Mouse (Mus musculus) kidney, postnatal 14 days (tissue): ENCODE measurements around the gene Igsf21.

Source experiments
- DNase-seq: peaks from one replicate; pipeline ENCODE4 v3.0.0; 2022; ENCODE audit warnings: mixed read lengths

Gene Igsf21

DNA sequence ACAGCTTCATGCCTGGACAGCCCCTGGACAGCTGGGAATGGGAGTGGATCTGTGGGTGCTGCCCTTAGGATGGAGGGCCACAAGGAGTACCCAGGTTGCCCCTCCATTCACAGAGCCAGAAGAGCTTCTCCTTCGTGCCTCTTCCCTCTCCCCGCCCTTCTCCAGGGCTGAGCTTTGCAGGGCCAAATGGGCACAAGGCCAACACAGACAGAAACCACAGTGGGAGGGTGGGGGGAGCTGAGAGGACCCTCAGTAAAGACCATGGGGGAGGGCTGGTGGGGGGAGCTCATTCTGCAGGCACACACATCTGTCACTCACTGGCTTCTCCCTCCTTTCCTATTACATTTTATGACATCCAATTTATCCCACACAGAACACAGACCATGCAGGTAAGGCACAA, 151.7 kb downstream of the Igsf21 start:
- DNase-seq = no peak

DNA sequence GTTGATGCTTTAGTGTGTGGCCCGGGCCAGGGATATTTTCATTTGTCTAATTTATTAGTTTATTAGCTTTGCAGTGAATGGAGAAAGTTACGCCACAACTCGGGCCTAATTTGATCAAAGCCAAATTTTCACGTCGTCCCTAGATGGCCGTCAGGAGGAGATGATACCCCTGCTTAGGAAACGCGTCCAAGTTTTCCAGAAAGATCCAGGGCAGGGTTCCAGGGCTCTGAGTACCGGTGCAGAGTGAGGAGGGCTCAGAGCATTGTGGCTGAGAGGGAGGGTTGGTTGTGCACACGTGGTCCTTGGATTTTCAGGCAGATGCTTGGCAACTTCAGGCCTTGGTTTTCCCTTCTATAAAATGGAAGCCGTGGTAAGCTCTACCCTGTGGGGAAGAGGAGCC, 154.2 kb downstream of the Igsf21 start:
- no peak for DNase-seq

DNA sequence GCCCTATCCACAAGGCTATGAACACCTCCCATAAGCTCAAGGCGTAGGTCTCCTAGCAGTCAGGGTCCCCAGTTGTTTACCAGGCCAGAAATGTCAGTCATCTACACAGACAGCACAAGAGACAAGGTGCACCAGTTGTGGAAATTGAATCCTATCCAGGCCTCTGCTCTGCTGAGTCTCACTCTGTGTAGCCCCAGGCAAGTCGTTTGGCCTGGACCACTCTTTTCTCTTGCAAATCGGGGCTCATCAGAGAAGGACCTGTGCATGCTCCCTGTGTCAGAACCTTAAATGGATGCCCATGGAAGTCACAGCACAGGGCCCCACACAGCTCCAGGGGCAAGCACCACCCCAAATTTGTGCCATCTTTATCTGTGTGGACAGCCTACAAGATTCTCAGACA, 154.9 kb downstream of the Igsf21 start:
- no peak for DNase-seq

DNA sequence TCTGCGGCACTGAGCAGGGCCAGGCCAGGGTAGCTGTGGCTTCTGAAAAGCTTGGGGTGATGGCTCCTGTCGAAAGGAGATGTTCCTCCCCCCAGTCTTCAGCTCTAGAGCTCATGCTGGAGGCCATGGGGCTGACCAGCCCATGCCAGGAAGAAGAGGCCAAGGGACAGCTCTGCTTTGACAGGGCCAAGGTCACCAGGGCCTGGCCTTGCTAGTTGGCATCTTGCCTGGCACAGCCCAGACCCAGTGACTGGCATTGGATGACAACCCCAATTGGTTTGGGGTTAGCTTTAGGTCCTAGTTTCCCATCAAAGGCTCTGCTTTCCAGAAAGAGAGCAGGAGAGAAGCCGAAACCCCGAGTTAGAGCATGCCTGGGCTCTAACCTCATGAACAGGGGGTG, 156.9 kb downstream of the Igsf21 start:
- DNase-seq = no peak

DNA sequence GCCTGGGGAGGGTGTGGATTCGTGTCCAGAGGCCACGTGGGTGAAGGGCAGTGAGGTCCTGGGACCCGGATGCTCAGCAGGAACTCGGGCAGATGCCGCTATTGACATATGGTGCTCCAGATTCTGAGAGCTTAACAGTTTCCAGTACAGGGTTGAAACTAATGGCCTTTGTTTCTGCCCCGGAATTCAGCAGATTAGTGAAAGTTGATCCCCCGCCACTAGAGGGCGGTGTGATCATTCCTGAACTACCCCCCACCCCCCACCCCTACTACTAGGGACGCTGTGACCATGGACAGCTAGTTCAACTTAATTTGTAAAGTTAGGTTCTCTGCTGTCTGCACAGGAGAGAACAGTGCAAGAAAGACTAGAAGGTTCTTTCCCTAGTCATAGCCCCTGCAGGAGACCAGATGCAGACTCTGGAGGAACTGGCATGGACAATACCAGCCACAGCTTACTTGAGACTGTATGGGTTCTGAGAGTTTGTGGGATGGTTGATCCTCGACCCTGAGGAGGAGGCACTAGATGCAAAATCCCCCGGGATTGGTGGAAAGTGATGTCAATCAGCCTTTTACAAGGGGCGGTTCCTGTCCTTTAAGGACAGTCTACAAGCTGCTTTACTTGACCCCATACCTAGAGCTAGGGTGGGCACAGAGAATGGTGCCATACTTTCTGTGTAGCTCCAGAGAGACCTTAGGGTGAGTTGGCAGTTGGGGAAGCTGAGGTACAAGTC, 157.7 kb downstream of the Igsf21 start:
- no peak for DNase-seq

DNA sequence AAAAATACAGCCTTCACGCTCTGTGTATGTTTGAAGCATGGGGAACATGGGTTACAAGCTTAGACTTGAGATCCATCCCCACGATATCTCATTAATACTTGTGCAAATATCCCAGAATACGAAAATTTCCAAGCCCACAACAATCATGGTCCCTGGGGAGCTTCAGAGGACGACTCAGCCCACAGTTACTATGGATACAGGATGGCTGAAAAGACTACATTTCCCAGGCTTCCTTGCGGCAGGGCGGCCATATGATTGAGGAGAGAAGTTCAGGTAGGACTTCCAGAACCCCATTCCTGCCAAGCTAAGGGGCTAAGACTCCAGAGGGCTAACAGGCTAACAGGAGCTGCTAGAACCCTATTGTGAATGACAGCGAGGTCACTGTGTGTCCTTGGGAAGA, 160.4 kb downstream of the Igsf21 start:
- no peak for DNase-seq

DNA sequence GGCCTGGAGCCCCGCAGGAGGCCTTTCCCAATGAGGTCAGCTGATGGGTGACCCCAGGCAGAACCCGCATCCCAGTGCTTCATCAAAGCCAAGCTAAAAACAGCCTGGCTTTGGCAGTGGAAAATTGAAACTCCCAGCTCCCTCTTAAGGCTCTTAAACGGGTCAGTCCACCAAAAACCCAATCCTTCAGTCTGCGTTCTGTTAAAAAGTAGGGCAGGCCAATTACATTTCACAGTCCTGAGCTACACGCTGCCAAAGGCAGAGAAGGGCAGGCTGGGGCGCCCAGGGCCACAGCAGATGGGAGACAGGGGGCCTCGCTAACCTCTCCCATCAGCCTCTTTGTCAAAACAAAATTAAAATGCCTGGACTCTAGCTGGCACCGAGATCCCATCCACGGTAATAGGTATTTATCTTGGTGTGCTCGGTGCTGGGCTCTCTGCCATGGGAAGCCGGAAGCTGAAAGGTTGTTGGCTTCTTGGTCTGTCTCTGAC, 162.0 kb downstream of the Igsf21 start:
- DNase-seq = no peak

DNA sequence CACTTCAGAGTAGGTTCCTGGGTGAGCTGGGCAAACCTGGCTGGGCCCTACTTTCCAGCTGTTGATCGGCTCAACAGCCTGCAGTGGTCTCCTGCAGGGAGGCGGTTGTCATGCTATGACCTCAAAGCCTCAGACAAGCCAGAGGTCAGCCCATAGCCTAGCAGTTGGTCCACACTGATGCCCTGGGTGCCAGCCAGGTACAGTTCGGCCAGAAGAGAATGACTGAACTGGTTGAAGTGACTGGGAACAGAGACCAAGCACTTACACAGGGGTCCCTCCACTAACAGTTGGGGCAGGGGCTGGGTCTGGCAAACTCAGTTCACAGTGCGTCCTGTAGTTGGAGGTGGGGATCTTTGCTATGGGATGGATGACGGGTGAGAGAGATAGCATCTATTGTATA, 162.5 kb downstream of the Igsf21 start:
- DNase-seq = no peak

DNA sequence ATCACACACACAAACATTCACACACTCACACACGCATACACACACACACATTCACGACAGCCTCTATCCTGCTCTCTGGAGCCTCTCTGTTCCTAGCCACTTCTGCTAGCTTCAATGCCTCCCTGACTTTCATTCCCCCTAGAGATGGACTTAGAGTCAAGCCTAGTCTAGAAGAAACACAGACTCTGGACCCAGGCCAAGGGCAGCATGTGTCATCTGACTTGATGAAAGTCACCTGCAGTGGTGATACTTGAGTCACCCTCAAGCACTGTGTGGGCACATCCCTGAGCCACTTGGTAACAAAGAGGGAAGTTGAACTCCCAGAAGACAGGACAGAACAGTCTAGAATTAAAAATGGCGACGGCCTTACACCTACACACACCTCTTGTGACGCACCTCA, 168.2 kb downstream of the Igsf21 start:
- DNase-seq = no peak

DNA sequence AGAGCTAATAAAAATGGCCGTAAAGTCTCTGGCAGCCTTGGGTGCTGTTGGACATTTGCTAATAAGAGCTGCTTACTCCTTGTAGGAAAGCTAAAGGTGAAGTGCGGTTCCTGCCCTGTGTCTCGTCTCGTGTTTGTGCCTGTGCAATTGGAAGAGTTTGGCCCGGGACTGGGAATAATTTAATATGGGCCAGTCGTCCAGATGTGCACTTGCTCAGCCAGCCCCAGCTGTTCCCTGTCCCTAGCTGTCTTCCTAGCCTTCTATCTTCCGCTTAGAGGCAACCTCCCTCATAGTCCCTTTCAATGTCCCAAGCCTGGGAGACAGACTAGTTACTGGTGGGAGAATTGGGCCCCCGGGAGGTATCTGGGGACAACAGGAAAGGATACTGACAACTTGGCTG, 169.0 kb downstream of the Igsf21 start:
- no peak for DNase-seq

DNA sequence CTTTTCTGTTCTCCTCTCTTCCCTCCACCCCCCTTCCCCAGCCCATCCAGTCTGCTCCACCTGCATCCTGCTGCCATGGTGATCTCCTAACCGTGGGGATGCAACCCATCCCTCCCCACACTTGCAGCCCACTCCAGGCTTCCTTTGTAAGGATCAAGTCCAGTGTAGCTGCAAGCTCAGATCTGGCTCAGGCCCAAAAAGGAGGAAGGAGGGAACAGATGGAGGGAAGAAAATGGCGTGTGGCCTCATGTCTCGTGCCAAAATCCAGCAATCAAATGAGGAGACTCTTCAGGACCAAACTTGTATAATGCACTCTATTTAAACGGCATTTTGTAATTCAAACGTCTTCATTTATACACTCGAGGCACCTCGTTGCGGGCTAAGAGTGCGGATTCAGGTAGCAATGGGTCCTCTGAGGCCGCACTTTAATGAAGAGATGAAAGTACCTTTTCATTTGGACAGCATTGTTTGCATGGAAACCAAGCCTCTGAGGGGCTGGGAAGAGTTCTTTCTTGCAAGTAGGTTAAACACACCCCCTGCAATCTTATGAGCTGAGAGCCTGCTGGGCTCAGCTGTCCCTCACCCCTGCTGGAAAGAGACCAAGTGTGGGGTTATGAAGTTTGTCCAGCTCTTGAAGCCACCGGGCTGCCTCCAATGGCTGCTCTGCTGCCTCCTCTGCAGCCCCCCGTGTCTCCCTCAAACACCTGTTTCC, 169.6 kb downstream of the Igsf21 start:
- DNase-seq = no peak

DNA sequence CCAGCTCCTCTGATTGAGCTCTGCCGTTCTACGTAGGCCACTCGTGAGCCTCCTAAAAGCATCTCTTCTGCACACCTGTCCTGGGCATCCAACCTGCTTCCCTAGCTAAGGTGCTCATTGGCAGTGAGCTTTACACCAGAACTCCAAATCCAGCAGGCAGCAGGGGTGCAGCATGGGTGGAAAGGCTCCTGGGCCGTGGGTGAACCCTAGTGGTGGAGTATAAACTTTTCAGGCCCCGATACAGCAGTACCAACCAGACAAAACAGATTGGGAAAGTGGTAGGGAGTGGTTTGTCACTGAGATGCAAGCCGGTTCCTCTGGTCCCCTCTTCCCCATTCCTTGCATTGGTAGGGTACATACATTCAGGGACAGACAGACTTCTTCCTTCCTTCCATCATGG, 170.2 kb downstream of the Igsf21 start:
- DNase-seq = no peak

DNA sequence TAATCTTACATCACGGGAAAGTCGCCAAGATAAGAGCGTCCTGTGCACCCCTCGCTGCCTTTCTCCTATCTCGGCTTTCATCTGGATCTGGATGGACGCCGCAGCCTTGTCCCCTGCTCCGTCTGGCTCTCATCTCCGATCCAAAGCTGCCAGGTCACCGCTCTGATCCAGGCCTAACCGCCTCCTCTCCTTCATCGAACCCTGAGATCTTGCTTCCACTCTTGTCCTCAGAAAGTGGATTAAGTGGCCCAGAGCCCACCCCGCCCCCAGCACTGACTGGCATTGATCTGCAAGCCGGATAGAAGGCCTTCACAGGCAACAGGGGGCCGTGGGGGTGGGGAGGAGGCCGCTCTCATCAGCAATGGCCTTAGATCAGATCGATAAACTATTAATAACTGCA, 175.5 kb downstream of the Igsf21 start:
- DNase-seq = no peak

DNA sequence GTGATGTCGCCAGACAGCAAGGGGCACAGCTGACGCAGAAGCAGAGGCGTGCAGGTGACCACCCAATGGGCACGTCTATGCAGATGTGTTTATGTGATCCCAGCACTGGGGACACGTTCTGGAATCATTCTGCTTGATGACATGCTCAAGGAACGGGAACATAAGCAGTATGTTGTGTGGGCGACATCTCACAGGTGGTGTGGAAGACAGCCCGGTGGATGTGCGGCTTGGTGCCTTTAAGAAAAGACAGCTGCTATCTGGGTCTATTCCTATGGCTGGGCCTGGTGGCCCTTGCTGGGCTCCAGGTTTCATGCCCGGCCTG, 176.3 kb downstream of the Igsf21 start:
- DNase-seq = no peak

DNA sequence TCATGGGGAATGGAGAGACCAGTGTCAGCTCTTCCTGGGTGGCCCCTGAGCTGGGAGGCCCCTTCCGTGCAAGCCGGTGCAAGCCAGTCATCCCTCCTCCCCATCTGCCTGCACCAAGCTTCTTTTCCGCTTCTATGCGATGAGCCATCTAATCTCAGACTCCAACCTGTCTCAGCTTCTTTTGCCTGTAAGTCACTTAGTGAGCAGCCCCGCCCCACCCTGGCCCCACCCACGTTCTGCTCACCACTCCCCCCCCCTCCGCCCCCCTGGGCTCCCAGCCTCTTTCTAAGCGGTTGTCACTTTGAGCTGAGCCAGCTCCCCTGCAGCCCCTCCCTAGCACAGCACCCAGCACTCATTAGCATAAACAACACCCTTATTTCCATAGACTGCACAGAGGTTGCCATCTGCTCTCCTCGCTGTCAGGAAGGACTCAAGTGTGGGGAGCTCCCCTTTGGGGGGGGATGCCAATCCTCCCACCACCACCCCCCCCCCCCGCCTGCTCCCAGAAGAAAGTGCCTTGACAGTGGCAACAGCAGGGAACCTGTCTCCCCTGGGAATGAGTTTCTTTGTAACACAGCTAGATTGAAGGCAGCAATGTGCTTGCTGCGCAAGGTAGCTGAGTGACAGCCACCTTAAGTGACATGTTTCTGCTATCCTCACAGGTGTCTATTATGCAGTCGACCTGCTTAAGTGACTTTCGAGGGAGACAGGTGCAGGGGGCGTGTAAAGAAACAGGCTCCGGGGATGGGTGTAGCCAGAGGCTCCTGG, 176.8 kb downstream of the Igsf21 start:
- no peak for DNase-seq

DNA sequence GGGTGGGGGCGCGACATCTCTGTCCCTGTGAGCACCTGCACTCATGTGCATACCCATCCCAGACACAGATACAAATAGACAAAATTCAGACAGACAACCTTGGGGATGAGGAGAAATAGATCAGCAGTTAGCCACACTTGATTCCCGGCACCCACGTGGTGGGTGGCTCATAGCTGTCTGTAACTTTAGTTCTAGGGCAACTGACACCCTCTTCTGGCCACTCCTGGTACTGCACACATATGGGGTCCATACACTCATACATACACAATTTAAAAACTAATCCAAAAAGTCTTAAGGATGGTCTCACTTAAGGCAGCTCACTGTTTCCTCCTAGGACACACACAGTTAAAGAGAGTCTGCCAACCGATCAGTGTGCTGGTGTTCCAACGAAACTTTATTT, 178.1 kb downstream of the Igsf21 start:
- no peak for DNase-seq

DNA sequence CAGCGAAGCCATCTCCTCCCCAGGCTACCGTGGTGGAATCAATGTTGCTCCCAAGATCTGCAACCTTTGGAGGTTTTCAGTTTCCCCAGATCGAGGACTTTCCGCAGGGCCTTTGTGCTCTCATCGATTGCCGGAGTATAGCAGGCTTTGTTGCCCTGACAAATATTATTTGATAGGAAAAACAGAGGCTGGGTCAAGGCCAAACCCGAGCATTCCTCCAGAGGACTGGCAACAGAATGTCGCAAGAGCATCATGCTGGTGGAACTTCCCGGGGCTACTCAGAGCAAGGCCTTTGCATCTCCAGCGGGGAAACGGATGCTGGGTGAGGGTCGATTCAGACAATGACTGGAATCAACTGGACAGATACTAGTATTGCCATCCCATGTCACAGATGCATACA, 180.6 kb downstream of the Igsf21 start:
- no peak for DNase-seq

DNA sequence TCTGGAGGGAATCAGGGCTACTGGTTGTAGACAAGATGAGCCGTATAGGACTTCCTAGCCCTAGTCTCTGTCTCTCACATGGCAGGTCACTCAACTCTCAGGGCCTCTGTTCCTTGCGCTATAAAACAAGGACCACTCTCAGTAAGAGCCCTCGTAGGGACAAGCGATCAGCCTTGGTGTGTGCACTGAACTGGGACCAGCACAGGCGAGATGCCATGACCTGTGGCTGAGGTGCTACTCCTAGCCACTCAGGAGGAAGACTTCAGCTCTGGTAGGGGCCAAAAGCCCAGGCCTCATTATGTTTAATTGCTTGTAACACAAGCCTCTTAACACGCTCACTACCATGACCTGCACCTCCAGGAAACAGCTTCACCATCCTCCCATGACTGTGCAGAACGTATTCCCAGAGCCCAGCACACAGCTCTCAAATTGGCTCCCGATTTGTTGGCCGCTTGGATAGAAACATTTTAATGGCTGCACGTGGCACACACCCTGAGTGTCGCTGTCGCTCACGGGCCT, 183.4 kb downstream of the Igsf21 start:
- no peak for DNase-seq

DNA sequence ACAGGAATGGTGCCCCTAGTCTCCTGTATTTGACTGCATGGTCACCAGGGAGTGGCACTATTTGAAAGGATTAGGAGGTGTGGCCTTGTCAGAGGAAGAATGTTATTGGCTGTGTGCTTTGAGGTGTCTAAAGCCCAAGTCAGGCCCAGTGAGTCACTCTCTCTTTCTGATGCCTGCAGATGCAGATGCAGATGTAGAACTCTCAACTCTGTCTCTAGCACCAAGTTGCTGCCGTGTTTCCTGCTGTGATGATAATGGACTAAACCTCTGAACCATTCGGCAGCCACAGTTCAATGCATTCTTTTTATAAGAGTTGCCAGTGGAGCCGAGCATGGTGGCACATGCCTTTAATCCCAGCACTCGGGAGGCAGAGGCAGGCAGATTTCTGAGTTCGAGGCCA, 186.3 kb downstream of the Igsf21 start:
- no peak for DNase-seq

DNA sequence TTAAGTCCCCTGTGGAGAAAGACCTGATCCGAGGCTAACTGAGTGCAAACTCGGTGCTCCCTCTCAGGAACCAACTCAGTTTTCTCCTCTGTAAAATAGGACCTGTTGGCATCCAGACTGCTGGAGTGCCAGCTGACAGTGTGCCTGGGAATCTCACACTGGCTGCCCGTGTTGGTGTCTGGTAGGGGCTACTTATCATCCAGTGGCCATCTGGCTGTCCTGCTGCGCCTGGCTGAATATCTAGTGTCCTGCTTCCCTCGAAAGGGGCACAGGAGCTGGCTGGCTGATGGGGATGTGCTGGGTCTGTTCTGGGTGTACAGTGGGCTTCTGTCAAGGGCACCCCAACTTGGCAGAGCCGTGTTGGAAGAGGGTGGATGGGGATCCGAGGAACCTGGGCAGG, 193.5 kb downstream of the Igsf21 start:
- DNase-seq = no peak

DNA sequence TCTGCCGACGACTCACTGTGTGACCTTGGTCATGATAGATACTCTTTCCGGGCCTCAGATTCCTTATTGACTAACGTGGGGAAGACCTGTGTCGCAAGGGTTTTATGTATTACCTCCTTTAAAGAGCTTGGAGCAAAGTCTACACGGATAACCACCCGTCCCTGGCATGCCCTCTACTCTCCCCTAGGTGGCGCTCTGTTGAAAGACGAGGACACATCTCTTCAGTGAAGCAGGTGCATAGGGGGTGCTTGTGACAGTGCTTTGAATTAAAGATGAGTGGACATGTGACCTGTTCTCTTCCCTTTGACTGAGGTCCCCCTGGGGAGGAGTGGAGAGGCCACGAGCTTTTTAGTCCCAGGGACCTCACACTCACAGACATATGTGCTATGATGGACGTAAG, 194.0 kb downstream of the Igsf21 start:
- no peak for DNase-seq

DNA sequence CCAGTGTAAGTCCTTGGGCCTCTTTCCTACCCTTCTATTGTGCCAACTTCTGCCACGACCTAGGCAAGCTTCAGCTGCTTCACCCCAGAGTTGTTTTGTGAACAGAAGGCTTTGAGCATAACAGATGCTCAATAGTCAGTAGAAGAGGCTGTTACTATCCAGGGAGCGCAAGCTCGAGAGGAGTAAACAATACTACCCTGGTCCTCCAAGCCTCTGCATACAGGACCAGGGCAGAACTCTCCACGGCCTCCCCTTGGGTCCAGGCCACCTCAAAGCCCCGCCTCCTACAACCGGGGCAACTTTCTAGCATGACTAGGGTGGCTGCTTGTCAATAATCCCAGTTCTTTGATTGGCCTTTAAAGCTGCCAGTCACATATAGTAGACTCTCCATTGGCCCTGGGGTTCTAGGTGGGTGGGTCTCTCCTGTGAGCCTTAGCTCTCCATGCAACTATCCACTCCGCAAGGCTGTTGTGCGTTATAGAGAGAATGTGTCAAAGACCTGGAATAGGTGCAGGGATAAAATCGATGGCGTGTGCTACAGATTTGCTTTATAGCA, 198.7 kb downstream of the Igsf21 start:
- DNase-seq = no peak

DNA sequence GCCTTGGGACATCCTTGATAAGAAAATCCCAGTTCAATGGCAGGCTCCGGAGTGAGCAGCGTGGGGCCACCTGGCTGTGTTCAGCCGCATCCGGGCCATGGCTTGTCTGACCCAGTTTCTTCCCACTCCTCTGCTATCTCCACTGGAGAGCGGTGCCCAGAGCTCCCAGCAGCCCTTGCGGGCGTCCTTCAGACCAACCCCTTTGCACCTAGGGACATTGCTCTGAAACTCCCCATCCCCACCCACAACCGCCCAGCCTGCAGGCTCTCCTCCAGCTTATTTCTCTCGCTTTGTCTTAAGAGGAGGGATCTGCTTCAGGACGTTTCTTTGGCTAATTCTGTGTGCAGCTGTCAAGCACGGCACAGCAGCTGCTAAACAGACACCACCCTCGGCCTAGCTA, 202.6 kb downstream of the Igsf21 start:
- no peak for DNase-seq
